Mouse (Mus musculus): ENCODE measurements around the gene Adap1.
A peak's percentile ranks its signal among the peaks of the same experiment; 100 is the strongest.

Adap1 gene

GRCm38 (mm10) chr5:139323260-139323924 lies 2.0 kb downstream of the Adap1 start:
- DNase-seq (ENCODE audit: low spot score in 2 of 2): no peak

- DNase-seq (ENCODE audit: low spot score in 2 of 2): no peak
Observed at GRCm38 (mm10) chr5:139321331-139321730, 4.1 kb downstream of the Adap1 start.

- DNase-seq (ENCODE audit: low spot score in 2 of 2): no peak
Observed at GRCm38 (mm10) chr5:139320424-139320823, 5.0 kb downstream of the Adap1 start.

GRCm38 (mm10) chr5:139317751-139318504 lies 7.5 kb downstream of the Adap1 start:
- DNase-seq (ENCODE audit: low spot score in 2 of 2): peak in 1 of 2 experiments; percentile 50

GRCm38 (mm10) chr5:139316982-139317675 lies 8.3 kb downstream of the Adap1 start:
- DNase-seq (ENCODE audit: low spot score in 2 of 2): no peak

- no peak for DNase-seq (ENCODE audit: low spot score in 2 of 2)
Observed at GRCm38 (mm10) chr5:139314941-139315642, 10.3 kb downstream of the Adap1 start.

- DNase-seq (ENCODE audit: low spot score in 2 of 2): no peak
Observed at GRCm38 (mm10) chr5:139313536-139313935, 11.9 kb downstream of the Adap1 start.

GRCm38 (mm10) chr5:139311822-139312221 lies 13.6 kb downstream of the Adap1 start:
- DNase-seq (ENCODE audit: low spot score in 2 of 2): no peak

GRCm38 (mm10) chr5:139310477-139310876 lies 14.9 kb downstream of the Adap1 start:
- DNase-seq (ENCODE audit: low spot score in 2 of 2): no peak

- DNase-seq (ENCODE audit: low spot score in 2 of 2): no peak
Observed at GRCm38 (mm10) chr5:139309946-139310345, 15.5 kb downstream of the Adap1 start.

GRCm38 (mm10) chr5:139303646-139304061 lies 21.8 kb downstream of the Adap1 start:
- DNase-seq (ENCODE audit: low spot score in 2 of 2): no peak

- DNase-seq (ENCODE audit: low spot score in 2 of 2): no peak
Observed at GRCm38 (mm10) chr5:139302101-139302500, 23.3 kb downstream of the Adap1 start.

- no peak for DNase-seq (ENCODE audit: low spot score in 2 of 2)
Observed at GRCm38 (mm10) chr5:139297745-139298144, 27.7 kb downstream of the Adap1 start.

GRCm38 (mm10) chr5:139297092-139297491 lies 28.3 kb downstream of the Adap1 start:
- DNase-seq (ENCODE audit: low spot score in 2 of 2): no peak

- no peak for DNase-seq (ENCODE audit: low spot score in 2 of 2)
Observed at GRCm38 (mm10) chr5:139294089-139294488, 31.3 kb downstream of the Adap1 start.

- DNase-seq (ENCODE audit: low spot score in 2 of 2): no peak
Observed at GRCm38 (mm10) chr5:139291811-139292560, 33.4 kb downstream of the Adap1 start.

GRCm38 (mm10) chr5:139290467-139291259 lies 34.8 kb downstream of the Adap1 start:
- DNase-seq (ENCODE audit: low spot score in 2 of 2): no peak

- DNase-seq (ENCODE audit: low spot score in 2 of 2): no peak
Observed at GRCm38 (mm10) chr5:139288591-139288990, 36.8 kb downstream of the Adap1 start.

GRCm38 (mm10) chr5:139287787-139288186 lies 37.6 kb downstream of the Adap1 start:
- DNase-seq (ENCODE audit: low spot score in 2 of 2): no peak

- DNase-seq (ENCODE audit: low spot score in 2 of 2): no peak
Observed at GRCm38 (mm10) chr5:139287099-139287498, 38.3 kb downstream of the Adap1 start.
